Mouse (Mus musculus): ENCODE measurements around the gene Uchl1. TPM values are rescaled to one million over a fixed set of nuclear protein-coding genes. Genes with fewer than 3 reads are reported as not detected.

The Uchl1 gene
- total and polyA plus RNA-seq, 3 experiments = 7.2 to 20.8 (median 10.3) TPM

DNA sequence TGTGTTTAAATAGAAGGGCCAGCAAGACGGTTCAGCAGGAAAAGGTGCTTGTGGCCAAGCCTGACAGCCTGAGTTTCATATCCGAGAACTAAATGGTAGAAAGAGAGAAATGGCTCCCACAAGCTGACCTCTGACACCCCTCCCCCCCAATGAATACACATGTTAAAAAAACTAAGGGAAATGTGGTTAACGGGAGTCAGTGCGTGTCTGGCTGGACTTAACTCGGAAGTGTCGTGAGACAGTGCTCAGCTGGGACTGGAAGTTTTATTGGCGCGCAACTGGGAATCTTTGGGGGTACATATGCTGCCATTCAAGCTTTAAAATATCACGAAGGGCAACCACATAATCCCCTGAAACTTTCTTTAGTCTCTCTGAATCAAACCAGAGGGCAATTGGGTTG is 46.7 kb downstream of the Uchl1 start:
- Histone ChIP-seq H3K79me2 (replicated peaks; ENCODE audit: control insufficient read depth, insufficient read depth, low read length) (no peaks in the 10 kb centered on the region), H3K36me3 (ENCODE audit: control insufficient read depth, insufficient read depth, low read length) (peaks cover 4% of the 10 kb centered on the region), H3K9ac (ENCODE audit: low read depth, low read length) (no peak overlapping the region), H3K27ac (no peak overlapping the region), H3K4me1 (ENCODE audit: control insufficient read depth, insufficient read depth, low read length) (peaks cover 8% of the 10 kb centered on the region), H3K27me3 (ENCODE audit: control insufficient read depth, insufficient read depth, low read length) (no peaks in the 10 kb centered on the region), H3K4me3 (no peak overlapping the region)
- 51% methylated on average over 9 of the region's 9 CpGs for WGBS
- intact Hi-C loops (cut with DNase I) = no loop called here
- no peak for TF ChIP-seq CTCF (IDR thresholded peaks at IDR 0.05)
- no peak for TF ChIP-seq POLR2A (IDR thresholded peaks at IDR 0.05; ENCODE audit: insufficient read depth, low read depth, low read length)
- TF ChIP-seq EP300 (IDR thresholded peaks at IDR 0.05; ENCODE audit: insufficient read depth, low read depth, low read length) = no peak
- no peak for DNase-seq

GRCm38 (mm10) chr5:66723037-66723436 is 47.1 kb downstream of the Uchl1 start:
- Histone ChIP-seq H3K4me1 (ENCODE audit: control insufficient read depth, insufficient read depth, low read length) (peaks cover 8% of the 10 kb centered on the region), H3K27me3 (ENCODE audit: control insufficient read depth, insufficient read depth, low read length) (no peaks in the 10 kb centered on the region), H3K79me2 (replicated peaks; ENCODE audit: control insufficient read depth, insufficient read depth, low read length) (no peaks in the 10 kb centered on the region), H3K27ac (no peak overlapping the region), H3K36me3 (ENCODE audit: control insufficient read depth, insufficient read depth, low read length) (peaks cover 4% of the 10 kb centered on the region), H3K9ac (ENCODE audit: low read depth, low read length) (no peak overlapping the region), H3K4me3 (no peak overlapping the region)
- DNase-seq = no peak
- TF ChIP-seq EP300 (IDR thresholded peaks at IDR 0.05; ENCODE audit: insufficient read depth, low read depth, low read length) (no peak), CTCF (IDR thresholded peaks at IDR 0.05) (no peak), POLR2A (IDR thresholded peaks at IDR 0.05; ENCODE audit: insufficient read depth, low read depth, low read length) (no peak)
- WGBS = 26% methylated on average over 4 of the region's 4 CpGs
- intact Hi-C loops (cut with DNase I) = no loop called here

- H3K27me3 ChIP-seq (ENCODE audit: control insufficient read depth, insufficient read depth, low read length) = no peaks in the 10 kb centered on the region
- H3K4me3 ChIP-seq = no peak overlapping the region
- H3K79me2 ChIP-seq (replicated peaks; ENCODE audit: control insufficient read depth, insufficient read depth, low read length) = no peaks in the 10 kb centered on the region
- H3K27ac ChIP-seq = no peak overlapping the region
- peaks cover 8% of the 10 kb centered on the region for H3K4me1 ChIP-seq (ENCODE audit: control insufficient read depth, insufficient read depth, low read length)
- peaks cover 4% of the 10 kb centered on the region for H3K36me3 ChIP-seq (ENCODE audit: control insufficient read depth, insufficient read depth, low read length)
- intact Hi-C loops (cut with DNase I) = no loop called here
- no peak overlapping the region for H3K9ac ChIP-seq (ENCODE audit: low read depth, low read length)
- WGBS = 72% methylated on average over 3 of the region's 3 CpGs
- TF ChIP-seq CTCF (IDR thresholded peaks at IDR 0.05) = no peak
- TF ChIP-seq POLR2A (IDR thresholded peaks at IDR 0.05; ENCODE audit: insufficient read depth, low read depth, low read length) = no peak
- no peak for TF ChIP-seq EP300 (IDR thresholded peaks at IDR 0.05; ENCODE audit: insufficient read depth, low read depth, low read length)
- no peak for DNase-seq
These were observed 47.7 kb downstream of the Uchl1 start for GRCm38 (mm10) chr5:66723626-66724025.

- H3K4me1 ChIP-seq (ENCODE audit: control insufficient read depth, insufficient read depth, low read length) = no peaks in the 10 kb centered on the region
- H3K27me3 ChIP-seq (ENCODE audit: control insufficient read depth, insufficient read depth, low read length) = no peaks in the 10 kb centered on the region
- no peak overlapping the region for H3K27ac ChIP-seq
- H3K36me3 ChIP-seq (ENCODE audit: control insufficient read depth, insufficient read depth, low read length) = no peaks in the 10 kb centered on the region
- H3K79me2 ChIP-seq (replicated peaks; ENCODE audit: control insufficient read depth, insufficient read depth, low read length) = no peaks in the 10 kb centered on the region
- no peak for TF ChIP-seq POLR2A (IDR thresholded peaks at IDR 0.05; ENCODE audit: insufficient read depth, low read depth, low read length)
- TF ChIP-seq CTCF (IDR thresholded peaks at IDR 0.05) = no peak
- no peak for TF ChIP-seq EP300 (IDR thresholded peaks at IDR 0.05; ENCODE audit: insufficient read depth, low read depth, low read length)
- no peak for DNase-seq
- no peak overlapping the region for H3K4me3 ChIP-seq
- intact Hi-C loops (cut with DNase I) = no loop called here
- H3K9ac ChIP-seq (ENCODE audit: low read depth, low read length) = no peak overlapping the region
- 89% methylated on average over 4 of the region's 4 CpGs for WGBS
These were observed 53.4 kb downstream of the Uchl1 start for GRCm38 (mm10) chr5:66729306-66729705.

- Histone ChIP-seq H3K79me2 (replicated peaks; ENCODE audit: control insufficient read depth, insufficient read depth, low read length) (no peaks in the 10 kb centered on the region), H3K27ac (no peak overlapping the region), H3K9ac (ENCODE audit: low read depth, low read length) (no peak overlapping the region), H3K4me1 (ENCODE audit: control insufficient read depth, insufficient read depth, low read length) (no peaks in the 10 kb centered on the region), H3K4me3 (no peak overlapping the region), H3K27me3 (ENCODE audit: control insufficient read depth, insufficient read depth, low read length) (no peaks in the 10 kb centered on the region), H3K36me3 (ENCODE audit: control insufficient read depth, insufficient read depth, low read length) (no peaks in the 10 kb centered on the region)
- no peak for DNase-seq
- intact Hi-C loops (cut with DNase I) = no loop called here
- WGBS = 47% methylated on average over 11 of the region's 11 CpGs
- TF ChIP-seq EP300 (IDR thresholded peaks at IDR 0.05; ENCODE audit: insufficient read depth, low read depth, low read length) (no peak), POLR2A (IDR thresholded peaks at IDR 0.05; ENCODE audit: insufficient read depth, low read depth, low read length) (no peak), CTCF (IDR thresholded peaks at IDR 0.05) (peak; percentile 52)
These were observed 54.9 kb downstream of the Uchl1 start for GRCm38 (mm10) chr5:66730621-66731301.

DNA sequence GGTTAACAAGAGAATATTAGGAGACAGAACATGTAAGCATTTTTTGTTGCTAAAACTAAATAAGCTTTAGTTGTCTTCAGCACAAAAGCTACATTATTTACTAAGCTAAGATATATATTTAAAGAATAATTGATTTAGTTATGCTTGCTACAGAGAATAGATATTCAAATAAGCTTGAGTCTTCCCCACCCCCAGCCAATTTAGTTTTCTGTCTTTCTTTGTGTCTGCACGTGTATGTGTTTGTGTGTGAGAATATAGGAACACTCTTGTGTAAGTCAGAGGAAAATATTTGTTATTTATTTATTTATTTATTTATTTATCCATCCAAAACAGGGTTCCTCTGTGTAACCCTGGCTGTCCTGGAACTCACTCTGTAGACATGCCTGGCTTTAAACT is 55.4 kb downstream of the Uchl1 start:
- no peaks in the 10 kb centered on the region for H3K4me1 ChIP-seq (ENCODE audit: control insufficient read depth, insufficient read depth, low read length)
- 95% methylated on average over 1 of the region's 1 CpGs for WGBS
- intact Hi-C loops (cut with DNase I) = no loop called here

More for the DNA sequence above, 55.4 kb downstream of the Uchl1 start:
- Histone ChIP-seq H3K27me3 (ENCODE audit: control insufficient read depth, insufficient read depth, low read length) (no peaks in the 10 kb centered on the region), H3K79me2 (replicated peaks; ENCODE audit: control insufficient read depth, insufficient read depth, low read length) (no peaks in the 10 kb centered on the region), H3K4me3 (no peak overlapping the region), H3K9ac (ENCODE audit: low read depth, low read length) (no peak overlapping the region), H3K27ac (no peak overlapping the region), H3K36me3 (ENCODE audit: control insufficient read depth, insufficient read depth, low read length) (no peaks in the 10 kb centered on the region)
- no peak for DNase-seq
- TF ChIP-seq POLR2A (IDR thresholded peaks at IDR 0.05; ENCODE audit: insufficient read depth, low read depth, low read length) (no peak), EP300 (IDR thresholded peaks at IDR 0.05; ENCODE audit: insufficient read depth, low read depth, low read length) (no peak), CTCF (IDR thresholded peaks at IDR 0.05) (no peak)
